Mouse (Mus musculus) lung, embryonic 16.5 days (tissue): ENCODE results near the gene Nek10. TPM values are rescaled to one million over a fixed set of nuclear protein-coding genes. Genes with fewer than 3 reads are reported as not detected.
"Not testable (repeated sequence)": the region's sequence is repeated elsewhere in the genome, so short reads cannot be mapped to it uniquely, and the experiment has no call there.

Source experiments
- ATAC-seq: fragments of 200-750 bp; cut with Nextera tagmentation; 2 replicates; pipeline ENCODE4 v1.8.0; 2017; ENCODE audit warnings: low read depth, mild to moderate bottlenecking, moderate library complexity
- H3K27ac ChIP-seq: fragments of 300-500 bp; sonication (generic); 2 replicates; pipeline ENCODE4 v1.5.1; 2014; ENCODE audit warnings: mild to moderate bottlenecking, control low read depth, low read length
- H3K27me3 ChIP-seq: fragments of 300-500 bp; sonication (generic); 2 replicates; pipeline ENCODE4 v1.6.1; 2014; ENCODE audit warnings: low read depth, low read length, mixed read lengths; ENCODE audit not compliant: control insufficient read depth, insufficient read depth
- H3K36me3 ChIP-seq: fragments of 300-500 bp; sonication (generic); 2 replicates; pipeline ENCODE4 v1.6.1; 2014; ENCODE audit warnings: low read length; ENCODE audit not compliant: control insufficient read depth, insufficient read depth
- H3K4me1 ChIP-seq: fragments of 300-500 bp; sonication (generic); replicated peaks from 2 replicates; pipeline ENCODE4 v1.6.1; 2014; ENCODE audit warnings: low read length, mixed read lengths; ENCODE audit not compliant: control insufficient read depth, insufficient read depth
- H3K4me2 ChIP-seq: fragments of 300-500 bp; sonication (generic); 2 replicates; pipeline ENCODE4 v1.6.1; 2014; ENCODE audit warnings: low read depth, low read length, control low read depth
- H3K4me3 ChIP-seq: fragments of 300-500 bp; sonication (generic); 2 replicates; pipeline ENCODE4 v1.5.1; 2014; ENCODE audit warnings: mild to moderate bottlenecking, low read length, control low read depth
- H3K9ac ChIP-seq: fragments of 300-500 bp; sonication (generic); 2 replicates; pipeline ENCODE4 v1.6.1; 2014; ENCODE audit warnings: low read length, control low read depth
- H3K9me3 ChIP-seq: fragments of 300-500 bp; sonication (generic); 2 replicates; pipeline ENCODE4 v1.6.1; 2016; ENCODE audit warnings: low read length; ENCODE audit not compliant: control insufficient read depth
- WGBS: fragments of 180-500 bp; shearing (Covaris S2); extraction: QIAGEN DNeasy Blood & Tissue Kit; methylation state at CpG from one replicate; pipeline ENCODE4 v1.1.7; 2014; 5-methylcytosine and 5-hydroxymethylcytosine counted together
- polyA plus RNA-seq: library from polyadenylated mRNA; unstranded; fragments of >200 nt; fragmentation: Nextera tagmentation; extraction: Ambion mirVana; gene quantifications from 2 replicates; pipeline ENCODE4 v1.2.1, GENCODE M21; 2015

Nek10 gene
- polyA plus RNA-seq, 1 experiment from 2014 or later, result 0.33 TPM

- WGBS, result 69% methylated on average over 4 of the region's 4 CpGs
Measured at GRCm38 (mm10) chr14:15011408-15011807, 208.2 kb downstream of the Nek10 start.

GRCm38 (mm10) chr14:15014799-15015198, 211.6 kb downstream of the Nek10 start:
- Histone ChIP-seq H3K4me2 (no peak overlapping the region), H3K4me3 (no peak overlapping the region), H3K9ac (no peak overlapping the region), H3K27me3 (no peaks in the 10 kb centered on the region), H3K4me1 (no peaks in the 10 kb centered on the region), H3K36me3 (no peaks in the 10 kb centered on the region), H3K27ac (no peak overlapping the region), H3K9me3 (no peaks in the 10 kb centered on the region)
- no peak for ATAC-seq
- WGBS, result 73% methylated on average over 2 of the region's 2 CpGs

More at GRCm38 (mm10) chr14:15011408-15011807, 208.2 kb downstream of the Nek10 start:
- Histone ChIP-seq H3K4me3 (no peak overlapping the region), H3K27me3 (no peaks in the 10 kb centered on the region), H3K9ac (no peak overlapping the region), H3K4me2 (no peak overlapping the region), H3K27ac (no peak overlapping the region), H3K4me1 (no peaks in the 10 kb centered on the region), H3K9me3 (no peaks in the 10 kb centered on the region), H3K36me3 (no peaks in the 10 kb centered on the region)
- ATAC-seq, result no peak

- H3K4me3 ChIP-seq, H3K9ac ChIP-seq, H3K27ac ChIP-seq, H3K4me1 ChIP-seq, H3K36me3 ChIP-seq, H3K27me3 ChIP-seq, ATAC-seq, H3K9me3 ChIP-seq, H3K4me2 ChIP-seq: not testable (repeated sequence)
- WGBS, result 90% methylated on average over 4 of the region's 4 CpGs
Measured at GRCm38 (mm10) chr14:15030626-15031025, 227.4 kb downstream of the Nek10 start.

GRCm38 (mm10) chr14:15034638-15035037, 231.4 kb downstream of the Nek10 start:
- 85% methylated on average over 8 of the region's 8 CpGs for WGBS
- not testable (repeated sequence) for ATAC-seq, H3K4me1 ChIP-seq

GRCm38 (mm10) chr14:15048186-15048585, 245.0 kb downstream of the Nek10 start:
- no peak overlapping the region for H3K27ac ChIP-seq
- no peaks in the 10 kb centered on the region for H3K4me1 ChIP-seq
- no peak overlapping the region for H3K9ac ChIP-seq
- H3K9me3 ChIP-seq, result no peaks in the 10 kb centered on the region
- H3K27me3 ChIP-seq, result no peaks in the 10 kb centered on the region
- no peak overlapping the region for H3K4me3 ChIP-seq
- no peak for ATAC-seq
- WGBS, result 39% methylated on average over 4 of the region's 4 CpGs
- no peaks in the 10 kb centered on the region for H3K36me3 ChIP-seq
- no peak overlapping the region for H3K4me2 ChIP-seq

More at GRCm38 (mm10) chr14:15034638-15035037, 231.4 kb downstream of the Nek10 start:
- H3K9me3 ChIP-seq, H3K4me2 ChIP-seq, H3K27me3 ChIP-seq, H3K4me3 ChIP-seq, H3K27ac ChIP-seq, H3K36me3 ChIP-seq, H3K9ac ChIP-seq: not testable (repeated sequence)

GRCm38 (mm10) chr14:15061496-15061895, 258.3 kb downstream of the Nek10 start:
- no peaks in the 10 kb centered on the region for H3K9me3 ChIP-seq
- no peak for ATAC-seq
- no peaks in the 10 kb centered on the region for H3K4me1 ChIP-seq
- no peak overlapping the region for H3K4me2 ChIP-seq
- H3K9ac ChIP-seq, result no peak overlapping the region
- H3K27ac ChIP-seq, result no peak overlapping the region
- no peaks in the 10 kb centered on the region for H3K27me3 ChIP-seq
- H3K36me3 ChIP-seq, result no peaks in the 10 kb centered on the region
- 60% methylated on average over 2 of the region's 2 CpGs for WGBS
- no peak overlapping the region for H3K4me3 ChIP-seq

Other genes starting within 250 kb of the Nek10 start
- 12.3 and 12.5 TPM in 2 replicates for gene Slc4a7, start 101.1 kb upstream of the Nek10 start, polyA plus RNA-seq